Mouse (Mus musculus) intestine, embryonic 14.5 days (tissue): ENCODE measurements around the gene Erbin. TPM values are rescaled to one million over a fixed set of nuclear protein-coding genes. Genes with fewer than 3 reads are reported as not detected.

Source experiments
- ATAC-seq: fragments of 200-750 bp; cut with Nextera tagmentation; replicated peaks from 2 replicates; pipeline ENCODE4 v1.8.0; 2017; ENCODE audit warnings: low read depth, moderate number of reproducible peaks, moderate TSS enrichment, moderate library complexity; ENCODE audit not compliant: low FRiP score, low TSS enrichment
- DNase-seq: peaks from one replicate; pipeline ENCODE4 v3.0.0-alpha.2; 2018; ENCODE audit warnings: low spot score
- H3K27ac ChIP-seq: fragments of 300-500 bp; sonication (generic); 2 replicates; pipeline ENCODE4 v1.5.1; 2014; ENCODE audit warnings: low read depth, mild to moderate bottlenecking, control low read depth
- H3K27me3 ChIP-seq: fragments of 300-500 bp; sonication (generic); replicated peaks from 2 replicates; pipeline ENCODE4 v1.6.1; 2014; ENCODE audit warnings: low read length, control low read depth; ENCODE audit not compliant: control insufficient read depth, insufficient read depth
- H3K36me3 ChIP-seq: fragments of 300-500 bp; sonication (generic); 2 replicates; pipeline ENCODE4 v1.6.1; 2014; ENCODE audit warnings: low read length, control low read depth; ENCODE audit not compliant: control insufficient read depth, insufficient read depth
- H3K4me1 ChIP-seq: fragments of 300-500 bp; sonication (generic); replicated peaks from 2 replicates; pipeline ENCODE4 v1.6.1; 2014; ENCODE audit warnings: low read length, control low read depth, mixed read lengths; ENCODE audit not compliant: control insufficient read depth, insufficient read depth
- H3K4me2 ChIP-seq: fragments of 300-500 bp; sonication (generic); 2 replicates; pipeline ENCODE4 v1.6.1; 2014; ENCODE audit warnings: low read length
- H3K4me3 ChIP-seq: fragments of 300-500 bp; sonication (generic); 2 replicates; pipeline ENCODE4 v1.5.1; 2014; ENCODE audit warnings: low read depth, low read length, control low read depth, mixed read lengths
- H3K9ac ChIP-seq: fragments of 300-500 bp; sonication (generic); 2 replicates; pipeline ENCODE4 v1.6.1; 2014; ENCODE audit warnings: mild to moderate bottlenecking, low read length
- H3K9me3 ChIP-seq: fragments of 300-500 bp; sonication (generic); 2 replicates; pipeline ENCODE4 v1.6.1; 2016; ENCODE audit warnings: low read length, control low read depth; ENCODE audit not compliant: control insufficient read depth
- WGBS: fragments of 180-500 bp; shearing (Covaris S2); extraction: QIAGEN DNeasy Blood & Tissue Kit; methylation state at CpG from one replicate; pipeline ENCODE4 v1.1.7; 2014; 5-methylcytosine and 5-hydroxymethylcytosine counted together
- polyA plus RNA-seq: library from polyadenylated mRNA; unstranded; fragments of >200 nt; fragmentation: Nextera tagmentation; extraction: Ambion mirVana; gene quantifications from 2 replicates; pipeline ENCODE4 v1.2.1, GENCODE M21; 2014

Erbin gene
- polyA plus RNA-seq, 1 experiment from 2014 or later, result 32.1 TPM

GRCm38 (mm10) chr13:103919956-103920260 lies 406 bp downstream of the Erbin start:
- no peaks in the 10 kb centered on the region for H3K9me3 ChIP-seq
- H3K27ac ChIP-seq, result peak overlapping the region; percentile 100
- no peaks in the 10 kb centered on the region for H3K27me3 ChIP-seq
- no peak for ATAC-seq
- WGBS, result 0% methylated on average over 20 of the region's 20 CpGs
- peak overlapping the region; percentile 97 for H3K4me3 ChIP-seq
- peaks cover 19% of the 10 kb centered on the region for H3K4me1 ChIP-seq
- no peaks in the 10 kb centered on the region for H3K36me3 ChIP-seq
- H3K4me2 ChIP-seq, result peak overlapping the region; percentile 94
- DNase-seq, result peak; percentile 79
- peak overlapping the region; percentile 100 for H3K9ac ChIP-seq

- under 1% methylated on average over 32 of the region's 32 CpGs for WGBS
- no peaks in the 10 kb centered on the region for H3K27me3 ChIP-seq
- H3K4me2 ChIP-seq, result peak overlapping the region; percentile 94
- ATAC-seq, result no peak
- peak; percentile 74 for DNase-seq
- peak overlapping the region; percentile 100 for H3K27ac ChIP-seq
- H3K9ac ChIP-seq, result peak overlapping the region; percentile 100
- H3K4me1 ChIP-seq, result peaks cover 21% of the 10 kb centered on the region
- no peaks in the 10 kb centered on the region for H3K9me3 ChIP-seq
- H3K4me3 ChIP-seq, result peak overlapping the region; percentile 97
- no peaks in the 10 kb centered on the region for H3K36me3 ChIP-seq
Measured at GRCm38 (mm10) chr13:103919234-103919955, 919 bp downstream of the Erbin start.

GRCm38 (mm10) chr13:103918432-103918831 lies 1.9 kb downstream of the Erbin start:
- Histone ChIP-seq H3K4me2 (peak overlapping the region; percentile 94), H3K27me3 (no peaks in the 10 kb centered on the region), H3K9me3 (no peaks in the 10 kb centered on the region), H3K4me1 (peaks cover 22% of the 10 kb centered on the region), H3K4me3 (peak overlapping the region; percentile 97), H3K9ac (peak overlapping the region; percentile 100), H3K36me3 (no peaks in the 10 kb centered on the region), H3K27ac (no peak overlapping the region; the same call in 1 of the 2 replicates)
- no peak for DNase-seq
- 16% methylated on average over 3 of the region's 3 CpGs for WGBS
- no peak for ATAC-seq

GRCm38 (mm10) chr13:103914114-103914736 lies 6.1 kb downstream of the Erbin start:
- ATAC-seq, result no peak
- DNase-seq, result no peak
- H3K9ac ChIP-seq, result no peak overlapping the region

GRCm38 (mm10) chr13:103912351-103912750 lies 8.0 kb downstream of the Erbin start:
- Histone ChIP-seq H3K36me3 (no peaks in the 10 kb centered on the region), H3K4me2 (no peak overlapping the region), H3K27me3 (no peaks in the 10 kb centered on the region), H3K9ac (no peak overlapping the region), H3K4me1 (peaks cover 16% of the 10 kb centered on the region), H3K4me3 (no peak overlapping the region), H3K27ac (no peak overlapping the region), H3K9me3 (no peaks in the 10 kb centered on the region)
- ATAC-seq (no peak), DNase-seq (no peak)
- WGBS, result 83% methylated on average over 3 of the region's 3 CpGs

More at GRCm38 (mm10) chr13:103914114-103914736, 6.1 kb downstream of the Erbin start:
- no peaks in the 10 kb centered on the region for H3K27me3 ChIP-seq
- H3K4me1 ChIP-seq, result peaks cover 18% of the 10 kb centered on the region
- H3K4me3 ChIP-seq, result no peak overlapping the region
- H3K36me3 ChIP-seq, result no peaks in the 10 kb centered on the region
- H3K4me2 ChIP-seq, result no peak overlapping the region
- no peaks in the 10 kb centered on the region for H3K9me3 ChIP-seq
- no peak overlapping the region for H3K27ac ChIP-seq
- WGBS, result 74% methylated on average over 4 of the region's 4 CpGs

- ATAC-seq, result no peak
- 91% methylated on average over 1 of the region's 1 CpGs for WGBS
Measured at GRCm38 (mm10) chr13:103910598-103910997, 9.7 kb downstream of the Erbin start.

GRCm38 (mm10) chr13:103909894-103910293 lies 10.4 kb downstream of the Erbin start:
- H3K4me2 ChIP-seq, result no peak overlapping the region
- H3K4me1 ChIP-seq, result peaks cover 6% of the 10 kb centered on the region; the same call in 1 of the 2 replicates
- H3K27me3 ChIP-seq, result no peaks in the 10 kb centered on the region
- 75% methylated on average over 3 of the region's 3 CpGs for WGBS
- H3K4me3 ChIP-seq, result no peak overlapping the region
- H3K9ac ChIP-seq, result no peak overlapping the region
- no peaks in the 10 kb centered on the region for H3K36me3 ChIP-seq
- DNase-seq (no peak), ATAC-seq (no peak)
- H3K27ac ChIP-seq, result no peak overlapping the region
- H3K9me3 ChIP-seq, result no peaks in the 10 kb centered on the region

More at GRCm38 (mm10) chr13:103910598-103910997, 9.7 kb downstream of the Erbin start:
- no peaks in the 10 kb centered on the region for H3K36me3 ChIP-seq
- peaks cover 6% of the 10 kb centered on the region; the same call in 1 of the 2 replicates for H3K4me1 ChIP-seq
- no peak overlapping the region for H3K4me3 ChIP-seq
- DNase-seq, result no peak
- H3K4me2 ChIP-seq, result no peak overlapping the region
- no peaks in the 10 kb centered on the region for H3K9me3 ChIP-seq
- no peak overlapping the region for H3K27ac ChIP-seq
- no peak overlapping the region for H3K9ac ChIP-seq
- H3K27me3 ChIP-seq, result no peaks in the 10 kb centered on the region

GRCm38 (mm10) chr13:103900015-103900414 lies 20.3 kb downstream of the Erbin start:
- WGBS, result 87% methylated on average over 1 of the region's 1 CpGs
- H3K36me3 ChIP-seq, result no peaks in the 10 kb centered on the region

More at GRCm38 (mm10) chr13:103900015-103900414, 20.3 kb downstream of the Erbin start:
- DNase-seq (no peak), ATAC-seq (no peak)
- H3K9me3 ChIP-seq, result peaks cover 4% of the 10 kb centered on the region; the same call in 1 of the 2 replicates
- H3K27me3 ChIP-seq, result no peaks in the 10 kb centered on the region
- no peaks in the 10 kb centered on the region for H3K4me1 ChIP-seq
- no peak overlapping the region for H3K9ac ChIP-seq
- H3K27ac ChIP-seq, result no peak overlapping the region
- no peak overlapping the region for H3K4me3 ChIP-seq
- H3K4me2 ChIP-seq, result no peak overlapping the region
